Mouse (Mus musculus) mouse embryonic stem cell (cell line): Measurements from ENCODE around the gene Alg11.

Experiments
- in situ Hi-C, 2 experiments: fragments of 300-500 bp; cut with MboI; formaldehyde crosslinking; loops; 1 replicate in 1 of 2; 3 replicates in 1 of 2; pipeline ENCODE4 v1.14.3; 2019 to 2020; ENCODE audit warnings: low sequenced_read_pairs in 2 of 2, low pct_unique_long_range_greater_than_20kb in 1 of 2, mixed read lengths in 1 of 2; ENCODE audit not compliant: unreplicated experiment in 1 of 2

Alg11 gene

DNA sequence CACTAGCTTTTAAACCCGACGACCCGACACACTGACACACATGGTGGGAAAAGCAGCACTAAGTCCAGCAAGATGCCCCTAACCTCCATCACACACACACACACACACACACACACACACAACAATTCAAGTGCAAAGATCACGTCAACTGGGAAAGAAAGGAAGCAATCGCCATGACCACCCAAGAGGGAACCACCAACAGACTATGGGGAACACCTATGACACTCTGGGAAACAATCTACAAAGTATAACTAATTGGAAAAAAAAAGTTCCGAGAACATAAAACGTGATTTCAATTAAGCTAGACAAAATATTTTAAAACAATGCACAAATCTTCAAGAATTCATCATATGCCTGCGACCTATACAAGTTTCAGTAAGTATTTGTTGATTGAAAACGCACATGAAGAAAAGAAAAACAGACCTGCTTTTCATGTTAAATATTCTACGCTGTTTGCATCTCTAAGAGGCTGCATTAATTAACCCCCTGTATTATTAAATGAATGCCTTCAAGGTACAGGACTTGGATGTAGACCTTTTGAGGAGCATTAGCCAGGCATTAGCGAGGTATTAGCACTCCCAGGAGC lies 1.3 kb upstream of the Alg11 start:
- in situ Hi-C loops, result no loop called here

DNA sequence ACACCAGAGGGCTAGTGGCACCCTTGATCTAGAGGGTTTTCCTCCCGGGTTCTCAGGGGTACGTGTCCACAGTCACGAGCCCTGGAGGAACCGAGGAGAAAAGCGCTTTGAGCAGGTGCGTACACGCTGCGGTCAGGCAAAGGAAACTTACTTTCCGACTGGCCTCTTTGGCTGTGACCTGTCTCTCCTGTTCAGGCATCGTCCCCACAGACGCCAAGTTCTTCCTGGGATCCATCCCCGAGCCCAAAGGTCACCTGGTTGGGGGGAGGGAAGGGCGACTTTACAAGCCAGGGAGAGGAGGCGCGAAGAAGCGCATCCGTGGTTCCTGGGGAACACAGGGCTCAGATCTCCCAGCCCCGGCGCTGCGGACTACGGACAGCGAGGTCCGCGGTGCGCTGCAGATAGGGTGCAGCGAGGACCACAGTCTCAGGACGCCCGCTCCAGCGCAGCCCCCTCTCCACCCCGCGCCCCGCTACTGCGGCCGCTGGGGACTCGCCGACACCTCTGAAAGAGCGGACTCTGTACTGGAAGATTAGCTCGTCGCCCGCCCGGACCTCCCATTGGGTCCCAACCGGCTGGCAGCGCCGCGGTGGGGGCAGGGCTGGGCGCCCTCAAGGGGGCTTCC lies 588 bp upstream of the Alg11 start, which contains the start of gene Atp7b:
Atp7b (minus strand) TSS at position 485 of the 625 bp plus-strand sequence.
- in situ Hi-C loops, result no loop called here

DNA sequence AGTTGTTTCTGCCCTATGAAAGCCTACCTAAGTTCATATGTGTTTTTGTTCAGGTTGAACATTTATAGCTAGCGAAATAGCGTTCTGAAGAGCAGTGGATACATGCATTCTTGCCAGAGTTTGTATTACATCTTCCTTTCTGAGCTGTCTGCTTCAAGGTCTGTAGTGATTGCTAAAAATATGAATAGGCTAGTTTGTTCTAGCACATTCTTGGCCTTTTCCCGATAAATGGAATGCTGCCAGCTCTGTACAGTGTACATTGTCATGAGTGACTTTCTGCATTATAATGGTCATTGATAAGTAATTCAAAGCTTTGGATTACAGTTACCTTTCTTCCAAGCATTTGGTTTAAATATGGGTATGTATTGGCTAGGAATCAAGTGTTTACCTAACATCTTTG lies 605 bp downstream of the Alg11 start:
- in situ Hi-C loops, result no loop called here

DNA sequence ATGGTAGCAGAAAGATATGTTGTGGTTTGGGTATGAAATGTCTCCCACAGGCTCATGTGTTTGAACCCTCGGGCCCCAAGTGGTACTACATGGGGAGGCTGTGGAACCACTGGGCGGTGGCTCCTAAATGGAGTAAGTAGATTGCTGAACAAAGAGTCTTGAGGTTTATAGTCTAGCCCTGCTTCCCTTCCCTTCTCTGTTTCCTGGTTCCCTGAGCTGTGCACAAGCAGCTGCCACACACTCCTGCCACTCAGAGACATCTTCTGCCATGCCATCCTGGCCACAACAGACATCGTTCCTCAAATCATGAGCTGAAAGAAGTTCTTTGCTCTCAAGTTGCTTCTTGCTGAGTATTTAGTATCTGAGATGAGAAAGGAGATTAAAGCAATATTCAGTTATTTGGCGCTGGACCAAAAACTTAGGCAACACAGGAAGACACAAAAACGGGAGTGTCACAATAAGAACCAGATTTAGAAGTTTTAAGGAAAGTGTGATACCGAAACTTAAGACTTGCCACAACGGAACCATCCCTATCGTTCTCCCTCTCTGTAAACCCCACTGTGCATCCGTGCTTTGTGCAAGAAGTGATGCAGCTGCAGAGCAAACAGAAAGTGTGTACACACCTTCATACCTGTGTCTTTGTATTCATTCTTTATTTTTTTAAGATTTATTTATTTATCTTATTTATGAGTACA lies 18.9 kb downstream of the Alg11 start:
- in situ Hi-C loops, result loop anchor here in 1 of 2 experiments (5.0 kb wide), 1 partner anchor 48 kb away; the partner anchor contains the start of gene Nek5

DNA sequence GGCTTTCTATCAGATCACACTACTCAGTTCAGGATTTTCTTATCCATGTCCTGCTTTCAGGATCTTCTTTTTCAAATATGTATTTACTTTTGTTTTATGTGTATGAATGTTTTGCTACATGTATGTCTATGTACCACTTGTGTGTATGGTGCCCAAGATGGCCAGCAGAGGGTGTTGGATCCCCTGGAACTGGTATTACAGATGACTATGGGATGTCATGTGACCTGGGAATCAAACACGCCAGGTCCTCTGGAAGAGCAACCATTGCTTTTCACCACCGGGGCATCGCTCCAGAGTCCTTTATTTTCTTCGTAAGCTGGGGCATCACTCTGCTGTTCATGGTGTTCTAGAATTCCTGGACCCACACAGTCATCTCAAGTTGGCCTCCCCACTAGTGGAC lies 28.7 kb downstream of the Alg11 start:
- in situ Hi-C loops, result no loop called here

DNA sequence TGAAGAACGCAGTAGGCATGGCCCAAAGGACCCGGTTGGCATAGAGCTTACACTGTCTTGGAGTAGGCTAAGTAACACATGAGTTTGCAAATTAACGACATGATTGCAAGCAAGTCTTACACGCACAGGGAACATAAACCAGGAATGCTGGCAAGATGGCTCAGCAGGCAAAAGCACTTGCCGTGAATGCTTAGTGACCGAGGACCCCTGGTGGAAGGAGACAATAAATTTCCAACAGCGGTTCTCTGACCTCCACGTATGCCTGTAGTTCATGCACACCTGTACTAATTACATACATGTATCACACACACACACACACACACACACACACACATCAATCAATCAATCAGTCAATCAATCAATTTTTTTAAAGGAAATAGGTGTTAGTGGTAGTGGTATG lies 31.0 kb downstream of the Alg11 start:
- in situ Hi-C loops, result no loop called here

DNA sequence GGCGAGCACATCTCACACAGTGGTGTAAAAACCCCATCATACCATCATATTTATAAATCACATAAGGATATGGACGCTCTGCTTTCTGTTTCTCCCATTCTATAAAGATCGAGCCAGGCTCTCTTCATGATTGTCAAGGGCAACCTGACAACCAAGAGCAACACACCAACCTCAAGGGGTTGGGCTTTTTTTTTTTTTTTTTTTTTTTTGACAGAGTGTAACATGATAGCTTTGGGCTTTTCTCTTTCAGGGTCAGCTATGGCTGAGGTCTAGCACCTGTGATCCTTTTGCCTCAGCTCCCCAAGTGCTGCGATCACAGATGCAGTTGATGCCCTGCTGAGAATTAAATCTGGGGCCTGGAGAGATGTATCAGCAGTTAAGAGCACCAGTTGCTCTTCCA lies 46.5 kb downstream of the Alg11 start:
- in situ Hi-C loops, result no loop called here
